Mouse (Mus musculus) kidney, postnatal 36 days (tissue): Measurements from ENCODE around the gene Cables2.
A peak's percentile ranks its signal among the peaks of the same experiment; 100 is the strongest.

Experiments
- DNase-seq, 2 experiments: peaks; one replicate each; pipeline ENCODE4 v3.0.0; 2021 to 2022; ENCODE audit warnings: mixed read lengths in 2 of 2

Cables2 gene

DNA sequence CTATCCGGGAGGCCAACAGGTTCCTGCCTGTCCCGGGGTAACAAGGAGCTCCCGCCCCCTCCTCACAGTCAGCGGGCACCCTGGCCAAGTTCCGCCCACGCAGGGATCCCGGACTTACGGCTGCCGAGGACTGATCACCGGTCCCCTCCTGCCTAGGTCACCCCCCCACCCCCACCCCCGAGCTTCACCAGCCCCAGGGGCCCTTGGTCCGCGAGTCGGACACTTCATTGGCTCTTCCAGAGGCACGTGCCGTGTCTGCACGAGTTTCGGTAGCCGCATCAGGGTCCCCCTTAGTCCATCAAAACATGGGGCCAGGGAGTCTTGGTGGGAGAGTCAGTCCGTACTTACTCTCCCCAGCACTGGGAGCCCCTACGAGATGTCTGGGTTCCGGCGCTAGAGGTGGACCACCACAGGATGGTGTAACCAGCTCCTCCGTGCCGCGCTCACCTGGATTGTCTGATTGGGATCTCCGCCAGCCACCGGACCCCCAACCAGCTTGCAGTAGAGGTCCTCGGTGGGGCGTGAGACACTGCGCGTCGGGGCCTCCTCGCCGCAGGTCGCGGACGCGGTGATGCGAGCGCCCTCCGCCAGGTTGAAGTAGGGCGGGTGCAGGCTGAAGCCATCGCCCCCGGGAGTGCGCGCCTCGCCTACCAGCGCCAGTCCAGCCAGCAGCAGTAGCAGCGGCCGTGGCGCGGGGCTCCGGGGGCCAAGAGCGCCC, 48.1 kb downstream of the Cables2 start:
- DNase-seq: peak; percentile 67 to 76

GRCm38 (mm10) chr2:180224647-180225043, 48.7 kb downstream of the Cables2 start:
- no peak for DNase-seq

DNA sequence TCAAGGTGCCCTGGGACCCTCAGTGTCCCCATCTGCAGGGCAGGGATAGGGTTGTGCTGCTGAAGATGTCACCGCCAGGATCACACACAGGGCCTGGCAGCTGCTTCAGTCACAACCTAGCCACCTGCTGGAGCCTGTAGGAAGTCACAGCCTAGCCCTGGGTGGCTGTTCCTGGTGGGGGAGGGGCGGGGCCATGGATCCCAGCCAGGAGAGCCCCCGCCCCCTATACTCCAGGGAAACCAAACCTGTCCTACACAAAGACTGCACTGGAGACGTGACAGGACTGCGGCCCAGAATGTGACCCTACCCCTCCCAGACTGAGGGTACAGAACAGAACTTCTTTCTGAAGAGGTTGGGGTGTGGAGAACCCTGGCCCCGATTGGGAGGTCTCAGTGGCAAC, 51.0 kb downstream of the Cables2 start:
- peak; percentile 50 to 75 for DNase-seq

DNA sequence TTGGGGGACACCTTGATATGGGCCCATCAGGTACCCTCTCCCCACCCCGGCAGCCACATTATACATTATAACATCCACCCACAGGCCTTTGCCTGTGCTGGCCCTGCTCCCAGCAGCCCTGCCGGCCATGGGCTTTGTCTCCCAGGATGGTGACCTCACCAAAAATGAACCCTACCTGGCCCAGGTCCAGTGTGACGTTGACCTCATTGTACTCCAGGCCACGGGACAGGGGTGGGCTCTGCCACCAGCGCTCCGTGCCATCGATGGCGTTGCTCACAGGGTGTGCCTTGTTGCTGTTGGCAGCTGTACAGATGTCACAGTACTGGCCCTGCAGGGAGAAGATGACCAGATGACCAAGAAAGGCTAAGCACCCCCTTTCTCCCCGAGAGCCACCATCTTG, 52.2 kb downstream of the Cables2 start:
- peak; percentile 58 to 74 for DNase-seq

DNA sequence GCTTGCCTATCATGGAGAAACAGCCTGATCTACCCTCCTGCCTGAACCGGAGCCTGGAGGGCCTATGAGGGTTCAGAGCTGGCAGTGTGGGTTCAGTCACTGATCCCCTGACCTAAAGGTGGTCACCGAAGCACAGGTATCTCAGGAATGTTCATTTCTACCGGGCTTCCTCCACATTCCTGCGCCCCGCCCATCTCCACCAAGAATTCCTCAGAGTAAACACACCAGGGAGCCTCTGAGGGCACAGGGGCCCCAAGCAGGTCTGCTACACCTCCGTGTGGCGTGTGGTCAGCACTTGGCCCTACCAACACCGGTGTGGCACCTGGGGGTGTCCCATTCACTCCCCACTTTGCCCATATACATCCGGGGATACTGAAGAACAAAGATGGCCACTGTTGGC, 53.1 kb downstream of the Cables2 start:
- DNase-seq: peak; percentile 48 to 61

DNA sequence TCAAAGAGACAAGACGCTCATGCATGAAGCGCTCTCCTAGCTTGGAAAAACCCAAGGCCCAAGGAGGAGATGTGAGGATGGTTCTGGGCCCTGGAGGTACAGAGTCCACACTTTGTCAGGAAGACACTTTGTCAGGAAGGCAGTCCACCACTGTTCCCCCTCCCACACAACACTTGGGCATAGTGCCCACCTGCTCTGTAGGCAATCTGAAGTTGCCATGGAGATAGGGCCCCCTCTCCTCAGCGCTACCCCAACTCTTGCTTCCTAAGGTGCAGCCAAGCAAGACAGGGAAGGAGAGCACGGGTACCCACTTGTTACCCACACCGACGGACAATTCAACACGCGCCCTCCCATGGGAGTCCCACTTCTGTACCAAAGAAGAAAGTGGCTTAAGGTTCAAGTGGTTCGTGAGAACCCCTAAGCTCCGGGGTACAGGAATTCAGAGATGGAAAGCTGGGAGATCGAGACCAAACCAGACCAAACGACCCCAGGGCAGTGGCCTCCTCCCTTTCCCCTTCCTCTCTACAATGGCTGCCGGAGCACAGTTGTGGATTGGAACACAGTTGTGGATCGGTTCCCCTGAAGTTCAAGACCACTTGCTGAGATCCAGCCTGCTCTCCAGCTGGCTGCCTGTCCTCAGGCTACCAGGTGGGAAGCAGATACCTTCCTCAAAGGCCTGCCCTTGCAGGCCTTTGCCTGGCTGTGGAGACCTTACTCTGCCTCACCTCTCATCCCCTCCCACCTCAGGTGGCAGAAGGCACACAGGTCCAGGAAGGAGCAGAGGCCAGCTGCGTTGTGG, 54.0 kb downstream of the Cables2 start:
- DNase-seq: peak in 1 of 2 experiments; percentile 49

GRCm38 (mm10) chr2:180218677-180219076, 54.6 kb downstream of the Cables2 start:
- DNase-seq: peak; percentile 86 to 87

DNA sequence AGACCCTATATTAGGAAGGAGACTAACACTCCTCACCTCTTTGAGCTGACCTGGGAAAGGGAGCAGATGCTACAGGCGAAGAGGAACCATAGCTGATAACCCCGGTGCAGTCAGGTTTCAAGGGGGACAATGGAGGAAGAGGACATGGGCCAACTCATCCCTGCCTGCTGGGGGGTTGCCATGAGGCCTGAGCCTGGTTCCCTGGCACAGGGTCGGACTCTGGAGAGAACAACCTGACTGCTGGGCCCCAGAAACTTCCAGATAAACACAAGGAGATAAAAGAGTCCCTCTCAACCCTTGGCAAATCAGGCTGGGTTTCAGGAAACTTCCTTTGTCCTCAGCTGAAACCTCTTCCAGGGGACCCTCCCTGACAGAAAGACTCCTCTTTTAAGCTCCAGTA, 55.1 kb downstream of the Cables2 start:
- DNase-seq: peak in 1 of 2 experiments; percentile 25

- peak; percentile 97 to 98 for DNase-seq
These were observed 55.7 kb downstream of the Cables2 start for GRCm38 (mm10) chr2:180217587-180217986.

GRCm38 (mm10) chr2:180216921-180217320, 56.4 kb downstream of the Cables2 start:
- peak in 1 of 2 experiments; percentile 41 for DNase-seq

DNA sequence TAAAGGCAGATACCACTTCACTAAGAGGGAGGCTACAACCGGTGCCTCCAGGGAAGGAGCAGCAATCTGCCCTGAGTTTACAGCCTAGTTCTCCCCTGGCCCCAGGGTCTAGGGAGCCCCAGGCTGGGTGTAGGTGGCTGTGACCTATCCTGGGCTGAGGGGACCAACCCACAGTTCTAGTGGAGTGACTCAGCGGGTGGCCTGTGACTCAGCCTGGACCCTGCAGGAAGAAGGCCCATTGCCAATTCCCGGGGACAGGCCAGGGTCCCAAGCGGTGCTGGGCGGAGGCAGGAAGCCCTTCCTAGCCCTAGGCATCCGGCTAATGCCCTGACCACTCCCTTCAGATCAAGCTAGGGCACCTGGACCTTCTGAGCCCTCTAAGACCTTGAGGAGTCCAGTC, 57.3 kb downstream of the Cables2 start:
- DNase-seq: peak; percentile 79 to 84

GRCm38 (mm10) chr2:180215011-180215461, 58.3 kb downstream of the Cables2 start:
- DNase-seq: peak; percentile 62 to 83

DNA sequence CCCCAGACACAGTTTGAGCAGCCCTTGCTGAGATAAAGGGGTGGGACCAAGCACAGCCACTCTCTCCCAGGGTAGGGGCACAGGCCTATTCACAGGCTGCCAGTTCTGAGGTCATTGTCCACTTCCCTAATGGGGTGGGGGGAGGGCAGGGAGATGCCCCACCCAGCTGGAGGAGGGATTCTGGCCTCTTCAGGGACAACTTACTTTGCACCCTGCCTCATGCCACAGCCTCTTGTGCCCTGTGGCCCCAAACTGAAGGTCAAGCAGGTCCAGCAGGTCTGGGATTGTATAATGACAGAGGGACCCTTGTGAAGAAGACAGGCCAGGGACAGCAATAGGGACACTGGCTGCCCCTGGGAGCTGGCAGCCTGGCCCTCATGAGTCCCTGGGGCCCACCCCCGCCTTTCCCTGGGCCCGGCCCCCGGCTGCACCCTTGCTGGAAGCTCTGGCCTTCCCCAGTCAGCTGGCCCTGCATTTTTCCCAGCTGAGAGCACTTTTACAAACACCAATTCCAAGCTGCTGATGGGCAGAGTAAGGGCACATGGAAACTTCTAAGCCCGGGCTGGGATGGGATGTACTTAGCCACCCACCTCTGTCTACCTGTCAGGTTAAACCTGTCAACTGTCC, 58.8 kb downstream of the Cables2 start:
- peak; percentile 66 to 78 for DNase-seq

GRCm38 (mm10) chr2:180212255-180212654, 61.0 kb downstream of the Cables2 start:
- no peak for DNase-seq

DNA sequence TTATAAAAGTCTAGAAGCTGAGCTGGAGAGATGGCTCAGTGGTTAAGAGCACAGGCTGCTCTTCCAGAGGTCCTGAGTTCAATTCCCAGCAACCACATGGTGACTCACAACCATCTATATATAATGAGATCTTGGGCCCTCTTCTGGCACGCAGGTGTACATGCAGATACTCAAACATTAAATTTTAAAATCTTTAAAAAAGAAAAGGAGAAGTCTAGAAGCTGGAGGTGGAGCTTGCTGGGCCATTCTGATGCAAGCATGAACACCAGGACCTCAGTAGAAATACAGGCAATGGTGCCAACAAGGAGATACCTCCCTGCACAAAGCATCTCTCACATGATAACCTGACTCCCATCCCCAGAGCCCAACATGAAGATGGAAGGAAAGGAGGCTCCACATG, 64.3 kb downstream of the Cables2 start:
- DNase-seq: no peak
